Mouse (Mus musculus) embryo, embryonic 9.5 days (tissue): Measurements from ENCODE around the gene Nicn1.
"Not testable (repeated sequence)": the region's sequence is repeated elsewhere in the genome, so short reads cannot be mapped to it uniquely, and the experiment has no call there.

Experiments
- DNase-seq: peaks from one replicate; pipeline ENCODE4 v3.0.0-alpha.2; 2017; ENCODE audit errors: extremely low spot score

Gene Nicn1

DNA sequence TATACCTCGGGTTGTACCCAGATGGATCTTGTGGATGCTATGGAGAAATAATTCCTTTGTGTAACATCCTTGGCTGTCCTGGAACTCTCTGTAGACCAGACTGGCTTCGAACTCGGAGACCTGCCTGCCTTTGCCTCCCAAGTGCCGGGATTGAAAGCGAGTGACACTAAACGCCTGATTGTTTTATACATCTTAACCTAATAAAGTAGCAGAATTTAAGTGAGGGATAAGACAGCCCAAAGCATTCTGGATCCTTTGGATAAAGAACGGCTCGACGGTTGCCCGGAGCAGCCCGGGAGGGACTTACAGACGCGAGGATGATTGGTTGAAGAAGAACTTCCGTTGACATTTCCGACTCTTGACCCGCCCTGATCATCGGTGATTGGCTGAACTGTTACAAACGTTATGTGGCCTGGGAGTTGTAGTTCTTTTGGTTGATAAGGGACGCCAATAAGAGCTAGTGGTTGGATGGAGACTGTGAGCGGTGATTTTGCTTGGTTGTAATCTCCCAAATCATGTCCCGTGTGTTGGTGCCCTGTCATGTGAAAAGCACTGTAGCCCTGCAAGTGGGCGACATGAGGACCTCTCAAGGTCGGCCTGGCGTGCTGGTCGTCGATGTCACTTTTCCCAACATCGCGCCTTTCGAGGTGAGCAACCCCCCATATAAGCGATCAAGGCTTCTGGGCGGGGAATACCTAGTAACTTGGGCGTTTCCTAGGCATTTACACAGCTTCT lies at the start of gene Nicn1:
Gene Nicn1 (plus strand): TSS at position 414 of the 735 bp plus-strand sequence.
- peak; percentile 88 for DNase-seq

DNA sequence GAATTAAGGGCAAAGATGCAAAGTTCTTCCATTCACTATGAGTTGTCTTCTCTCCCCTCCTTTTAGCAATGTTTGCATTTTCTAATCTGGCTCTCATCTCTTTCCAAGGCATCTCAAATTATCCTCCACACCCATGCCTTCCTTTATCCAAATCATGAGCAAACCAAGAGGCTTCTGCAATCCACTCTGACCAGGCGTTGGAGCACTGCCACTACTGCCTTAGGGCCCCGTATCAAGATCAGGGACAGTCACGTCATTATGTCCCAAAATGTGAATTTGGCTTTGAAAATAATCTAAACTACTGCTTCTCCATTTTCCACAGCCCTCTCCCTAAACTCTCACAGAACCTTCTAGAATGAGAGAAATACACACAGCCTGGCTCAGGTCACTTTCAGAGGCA lies 45.7 kb upstream of the Nicn1 start:
- DNase-seq, result no peak

DNA sequence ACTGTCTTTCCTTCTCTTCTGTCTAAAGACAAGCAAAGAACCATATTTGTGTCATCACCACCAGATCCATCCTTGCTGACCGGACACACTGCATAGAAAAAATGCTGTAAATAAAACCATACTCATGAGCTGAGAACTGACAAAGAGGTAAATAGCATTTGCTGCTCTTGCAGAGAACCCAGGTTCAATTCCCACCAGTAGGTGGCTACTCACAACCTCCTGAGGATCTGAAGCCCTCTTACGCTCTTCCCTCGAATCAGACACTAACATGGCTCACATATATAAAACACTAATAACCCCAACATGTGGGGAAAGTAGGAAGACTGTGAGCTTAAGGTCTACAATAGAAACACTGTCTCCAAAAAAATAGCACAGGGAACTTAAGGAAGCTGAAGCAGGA lies 45.2 kb upstream of the Nicn1 start:
- no peak for DNase-seq

DNA sequence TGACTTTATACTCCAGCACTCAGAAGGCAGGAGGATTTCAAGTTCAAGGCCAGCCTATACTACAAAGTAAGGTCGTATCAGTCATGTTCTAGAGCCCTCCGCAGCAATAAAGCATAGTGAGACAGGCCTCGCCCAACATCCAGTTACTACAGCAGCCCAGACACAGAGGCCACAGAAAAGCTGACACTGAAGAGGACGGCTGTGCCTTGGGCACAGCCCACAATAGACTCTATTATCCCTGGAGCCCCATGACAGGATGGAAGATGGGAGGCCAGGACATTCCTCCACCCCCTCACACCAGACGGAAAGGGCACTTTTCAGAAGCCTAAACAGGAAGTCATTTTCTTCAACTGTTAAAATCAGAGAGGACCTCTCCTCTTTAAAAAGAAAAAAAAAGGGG lies 41.3 kb upstream of the Nicn1 start:
- no peak for DNase-seq

DNA sequence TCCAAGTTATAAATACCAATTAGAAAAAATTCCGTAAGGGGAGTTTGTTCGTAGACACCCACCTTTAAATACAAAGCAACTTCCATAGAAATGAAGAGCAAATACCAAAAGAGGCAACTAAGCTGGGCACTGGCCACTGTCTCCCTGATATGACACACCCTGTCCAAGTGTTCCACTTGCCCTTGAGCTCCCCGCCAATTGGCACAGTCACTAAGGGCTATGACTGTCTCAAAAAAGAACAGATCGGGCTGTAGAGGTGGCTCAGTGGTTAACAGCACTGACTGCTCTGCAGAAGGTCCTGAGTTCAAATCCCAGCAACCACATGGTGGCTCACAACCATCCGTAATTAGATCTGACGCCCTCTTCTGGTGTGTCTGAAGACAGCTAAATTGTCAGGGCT lies 38.4 kb upstream of the Nicn1 start:
- DNase-seq, result no peak

DNA sequence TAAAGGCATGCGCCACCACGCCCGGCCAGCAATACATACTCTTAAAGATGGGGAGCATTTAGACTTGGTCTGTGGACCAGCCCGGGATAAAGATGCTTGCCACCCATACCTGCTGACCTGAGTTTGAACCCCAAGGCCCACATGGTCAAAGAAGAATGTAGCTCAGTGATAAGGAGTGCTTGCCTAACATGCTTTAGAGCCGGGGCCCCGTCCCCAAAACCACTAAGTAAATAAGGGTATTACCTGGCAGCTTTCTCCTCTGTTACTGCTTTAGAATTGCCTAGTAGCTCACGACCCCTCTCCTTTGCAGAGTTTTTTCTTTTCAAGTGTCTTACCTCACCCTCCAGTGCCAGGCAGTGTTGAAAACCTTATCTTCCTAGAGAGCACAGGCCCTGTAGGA lies 37.5 kb upstream of the Nicn1 start:
- no peak for DNase-seq

DNA sequence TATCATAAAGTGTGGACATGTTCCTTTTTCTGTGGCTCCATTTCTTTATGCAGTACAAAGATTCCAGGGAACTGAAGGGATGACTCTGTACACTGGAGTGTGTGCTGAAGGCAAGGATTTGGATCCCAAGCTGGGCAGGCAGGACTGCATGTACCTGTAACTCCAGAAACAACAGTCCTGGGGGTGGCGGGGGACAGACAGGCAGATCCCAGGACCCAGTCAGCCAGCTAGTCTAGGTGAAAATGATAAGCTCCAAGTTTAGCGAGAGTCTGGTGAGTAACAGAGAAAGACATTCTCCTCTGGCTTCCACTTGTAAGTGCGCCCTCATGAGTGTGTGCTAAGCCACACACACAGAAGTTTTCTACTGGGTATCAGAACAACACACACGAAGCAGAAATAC lies 29.7 kb upstream of the Nicn1 start:
- DNase-seq, result no peak

DNA sequence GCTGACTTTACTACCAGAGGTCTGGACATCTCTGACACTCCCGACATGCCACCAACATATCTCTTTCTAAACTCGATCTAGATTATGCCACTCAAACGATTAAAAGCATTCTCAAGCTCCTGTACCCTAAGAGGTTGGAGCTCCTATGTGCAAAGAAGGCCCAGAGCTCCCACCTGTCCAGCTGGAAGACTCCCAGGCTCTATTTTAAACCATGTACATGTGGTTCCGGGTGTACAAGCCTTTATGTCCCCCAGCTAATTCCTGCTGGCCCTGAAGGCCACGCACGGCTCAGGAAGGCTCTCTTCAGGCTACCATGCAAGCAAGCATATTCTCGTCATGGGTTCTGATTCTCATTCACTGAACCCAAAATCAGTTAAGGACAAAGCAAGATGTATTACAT lies 28.4 kb upstream of the Nicn1 start:
- no peak for DNase-seq

DNA sequence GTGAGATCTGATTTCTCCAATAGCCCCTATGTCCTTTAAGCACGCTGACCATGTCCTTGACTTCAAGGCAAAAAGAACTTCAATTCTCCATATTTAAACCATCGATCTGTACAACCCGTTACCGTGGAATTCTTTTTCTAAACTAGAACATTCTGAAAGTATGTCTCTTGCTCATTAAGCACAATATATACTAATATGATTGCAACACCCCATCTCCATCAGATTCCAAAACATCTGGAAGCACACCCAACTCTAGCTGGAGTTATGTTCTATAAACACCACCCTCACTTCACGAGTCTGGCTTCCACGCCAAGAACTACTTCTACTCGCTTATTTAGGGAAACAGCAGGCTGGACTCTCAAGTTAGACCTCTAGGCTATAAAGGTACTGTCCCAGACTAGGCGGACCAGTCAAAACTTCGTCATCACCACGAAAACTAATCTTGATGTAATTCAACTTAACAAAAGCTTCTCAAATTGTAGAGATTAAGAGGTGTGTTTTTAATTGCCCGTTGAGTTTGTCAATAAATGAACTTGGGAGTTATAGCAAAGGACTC lies 27.7 kb upstream of the Nicn1 start:
- no peak for DNase-seq

DNA sequence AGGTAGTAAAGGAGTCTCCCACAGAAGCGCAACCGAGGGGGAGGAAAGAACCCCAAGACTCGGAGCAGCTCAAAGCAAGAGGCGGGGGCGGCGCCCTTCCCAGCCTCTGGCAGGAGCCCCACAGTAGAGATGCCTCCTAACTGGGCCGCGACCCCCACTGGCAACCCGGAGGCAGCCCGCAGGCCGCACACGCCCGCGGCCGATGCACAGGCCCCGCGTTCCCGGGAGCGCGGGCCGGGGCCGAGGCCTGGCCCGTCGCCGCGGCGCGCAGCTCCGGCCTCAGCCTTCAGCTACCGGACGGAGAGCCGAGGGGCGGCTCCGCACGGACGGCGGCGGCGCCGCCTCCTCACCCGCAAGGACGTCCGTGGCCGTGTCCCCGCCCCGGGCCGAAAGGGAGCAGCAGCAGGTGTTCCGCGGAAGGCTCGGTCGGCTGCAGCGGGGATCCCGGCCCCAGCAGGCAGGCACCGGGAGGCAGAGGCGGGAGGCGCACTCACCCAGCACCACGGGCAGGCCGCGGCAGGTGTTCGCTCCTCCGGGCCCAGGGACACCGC lies 27.0 kb upstream of the Nicn1 start:
- DNase-seq, result no peak

DNA sequence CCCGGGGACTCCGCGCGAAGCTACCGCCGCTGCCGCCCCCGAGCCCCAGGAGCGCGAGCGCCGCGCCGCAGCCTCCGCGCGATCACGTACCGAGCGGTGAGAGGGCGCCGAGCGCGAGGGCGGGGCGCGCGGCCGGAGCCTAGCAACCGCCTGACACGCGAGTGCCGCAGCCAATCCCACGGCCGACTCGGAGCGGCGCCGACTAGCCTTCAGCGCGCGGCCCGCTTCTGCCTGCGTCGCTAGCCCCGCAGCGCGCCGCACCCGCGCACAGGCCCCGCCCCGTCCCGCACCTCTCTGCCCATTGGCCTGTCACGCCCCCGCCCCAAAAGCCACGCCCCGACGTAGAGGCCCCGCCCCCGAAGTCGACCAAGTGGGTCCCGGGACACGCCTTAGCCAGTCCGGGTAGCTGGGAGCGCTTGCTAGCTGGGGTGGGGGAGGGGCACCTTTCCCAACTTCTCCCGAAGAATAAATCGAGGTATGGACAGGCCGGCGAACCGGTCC lies 26.5 kb upstream of the Nicn1 start, which contains the start of gene Dag1:
Gene Dag1 (minus strand): TSS at position 269 of the 501 bp plus-strand sequence.
- peak; percentile 100 for DNase-seq

DNA sequence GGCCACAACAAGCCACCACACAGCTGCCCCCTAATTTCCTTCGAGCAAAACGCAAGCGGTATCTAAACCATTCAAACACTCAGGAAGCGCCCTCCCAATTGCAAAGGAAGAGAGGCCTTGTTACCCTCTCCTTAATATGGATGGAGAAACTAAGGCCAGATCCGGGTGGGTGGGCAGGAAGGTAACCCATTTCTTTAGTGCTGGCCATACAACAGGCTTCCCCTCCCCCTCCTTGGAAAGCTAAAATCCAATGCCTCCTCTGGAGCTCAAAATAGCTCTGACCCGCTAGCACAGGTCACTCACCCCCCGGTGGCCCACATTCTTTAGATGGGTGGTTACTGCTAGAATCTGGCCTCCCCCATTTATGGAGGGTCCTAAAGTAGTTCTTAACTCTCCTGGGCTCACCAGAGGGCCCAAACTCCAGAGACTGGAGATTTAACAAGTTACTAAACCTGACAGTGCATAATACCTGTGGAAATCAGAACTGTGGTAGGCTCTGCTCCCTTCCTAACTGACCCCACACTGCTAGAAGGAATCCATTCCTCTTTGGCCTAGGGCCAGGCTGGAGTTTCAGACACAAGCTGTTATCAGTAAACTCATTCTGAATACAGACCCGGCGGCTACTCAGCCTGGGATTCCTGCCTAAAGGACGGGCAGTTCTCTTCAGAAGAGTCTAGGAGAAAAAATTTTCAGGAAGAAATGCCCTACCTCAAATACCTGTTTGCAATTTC lies 25.9 kb upstream of the Nicn1 start:
- no peak for DNase-seq

DNA sequence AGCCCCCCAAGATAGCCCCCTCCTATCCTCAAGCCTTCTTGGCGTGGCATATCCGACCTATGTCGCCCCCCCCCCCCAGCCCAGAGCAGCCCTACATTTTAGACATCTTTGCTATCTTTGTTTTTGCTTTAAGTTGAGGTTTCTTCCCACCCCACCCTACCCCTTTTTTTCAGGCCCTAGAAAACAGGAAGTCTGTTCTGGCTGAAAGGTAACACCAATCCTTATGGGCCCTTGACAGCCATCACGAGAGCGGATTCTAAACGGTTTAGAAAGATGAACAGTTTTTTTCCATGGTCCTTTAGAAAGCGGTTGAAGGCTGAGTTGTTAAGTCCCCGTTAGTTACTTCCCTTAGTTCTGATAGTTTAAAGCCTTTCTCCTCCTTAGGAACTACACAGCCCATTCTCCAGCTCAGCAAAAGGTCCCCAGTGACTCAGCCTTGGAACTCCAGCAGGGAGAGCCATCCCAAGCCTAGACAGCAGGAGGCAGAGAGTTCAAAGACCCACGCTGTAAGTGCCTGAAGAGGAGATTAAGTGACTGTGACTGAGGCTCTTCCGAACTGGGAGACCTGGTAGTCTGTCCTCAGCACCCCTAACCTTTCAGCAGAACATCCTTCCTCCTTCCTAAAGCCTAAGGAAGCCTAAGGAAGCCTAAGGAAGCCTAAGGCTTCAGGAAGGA lies 23.8 kb upstream of the Nicn1 start:
- DNase-seq, result no peak

DNA sequence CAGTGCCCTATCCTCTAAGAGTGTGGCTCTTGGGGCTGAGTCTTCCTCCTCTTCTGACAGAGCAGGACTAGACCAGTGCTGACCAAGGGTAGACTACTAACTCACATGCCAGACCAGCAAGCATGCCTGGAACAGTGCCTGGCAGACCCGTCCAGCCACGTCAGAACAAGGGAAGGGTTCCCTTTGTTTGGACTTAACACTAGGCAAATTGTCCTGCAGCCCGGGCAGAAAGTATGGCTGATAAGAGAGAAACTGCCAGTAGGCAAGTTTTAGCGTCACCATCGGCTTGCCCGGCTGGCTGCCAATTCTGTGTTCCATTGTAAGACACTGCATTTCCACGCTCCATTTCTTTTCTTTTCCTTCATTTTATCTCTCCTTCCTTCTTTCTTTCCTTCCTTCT lies 22.5 kb upstream of the Nicn1 start:
- DNase-seq, result no peak

DNA sequence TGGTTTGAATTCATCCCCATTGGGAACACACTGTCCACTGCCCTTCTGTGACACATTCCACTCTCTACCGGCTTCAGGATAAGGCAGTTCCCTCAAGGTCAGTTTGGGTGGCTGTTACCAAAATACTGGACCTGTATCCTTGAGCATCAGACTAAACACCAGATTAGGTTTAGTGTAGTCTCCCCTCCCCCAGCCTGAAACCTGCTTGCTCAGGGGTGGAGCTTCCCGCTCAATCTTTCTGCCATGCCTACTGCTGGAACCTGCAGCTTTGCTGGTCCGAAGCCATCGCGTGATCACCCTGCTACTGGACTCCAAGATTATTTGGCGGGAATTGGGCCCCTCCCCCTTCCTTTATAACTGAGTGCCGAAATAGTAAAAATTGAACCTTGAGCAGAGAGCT lies 21.5 kb upstream of the Nicn1 start:
- not testable (repeated sequence) for DNase-seq

DNA sequence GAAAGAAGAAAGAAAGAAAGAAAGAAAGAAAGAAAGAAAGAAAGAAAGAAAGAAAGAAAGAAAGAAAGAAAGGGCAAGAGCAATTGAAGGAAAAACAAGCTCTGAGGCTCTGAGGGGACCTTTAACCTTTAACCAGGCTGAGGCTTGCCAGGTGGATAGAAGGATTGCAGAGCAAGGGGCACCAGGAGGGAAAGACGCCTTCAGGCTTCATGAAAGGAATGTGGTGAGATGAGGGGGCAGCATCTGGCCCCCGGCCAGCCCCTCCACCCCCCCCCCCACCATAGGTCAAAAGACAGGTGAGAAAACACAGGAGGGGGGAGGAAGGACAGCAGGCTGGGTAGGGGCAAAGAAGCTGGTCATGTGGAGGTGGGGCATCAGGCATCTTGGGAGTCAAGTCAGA lies 18.3 kb upstream of the Nicn1 start:
- DNase-seq, result peak; percentile 32

DNA sequence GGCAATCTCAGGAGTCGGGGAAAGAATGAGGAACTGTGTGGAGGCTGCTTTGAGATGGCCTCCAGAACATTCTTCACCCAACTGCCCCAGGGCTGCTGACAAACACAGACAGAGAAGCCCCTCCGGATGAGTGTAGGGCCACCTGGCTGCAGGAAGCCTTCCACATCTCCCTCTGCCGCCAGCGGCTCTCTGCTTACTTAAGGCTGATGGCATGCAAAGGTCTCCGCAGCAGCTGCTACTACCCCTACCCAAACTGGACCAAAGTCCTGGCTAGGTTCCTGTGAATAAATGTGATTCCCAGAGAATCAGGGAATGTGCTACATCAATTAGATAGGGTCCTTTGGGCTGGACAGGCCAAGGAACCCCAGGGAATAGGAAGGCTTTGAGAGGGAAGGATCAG lies 17.5 kb upstream of the Nicn1 start:
- no peak for DNase-seq

DNA sequence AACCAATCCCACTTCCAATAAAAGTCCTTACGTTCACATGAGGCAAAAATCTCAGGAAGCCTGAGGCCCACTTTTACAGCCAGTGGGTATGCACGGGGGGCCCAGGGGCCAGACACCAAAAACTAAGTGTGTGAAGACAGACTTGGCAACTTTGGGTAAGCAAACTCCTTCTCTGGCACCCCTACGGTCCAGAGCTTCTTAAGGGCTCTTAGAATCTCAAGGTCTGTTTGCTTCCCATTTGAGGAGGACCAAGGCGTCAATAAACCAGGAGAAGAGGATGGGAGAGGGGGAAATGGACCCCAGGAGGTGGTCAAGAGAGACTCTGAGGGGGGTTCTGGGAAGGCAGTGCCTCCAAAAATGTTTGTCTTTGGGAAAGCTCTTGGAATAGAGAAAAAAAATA lies 16.7 kb upstream of the Nicn1 start:
- DNase-seq, result no peak

DNA sequence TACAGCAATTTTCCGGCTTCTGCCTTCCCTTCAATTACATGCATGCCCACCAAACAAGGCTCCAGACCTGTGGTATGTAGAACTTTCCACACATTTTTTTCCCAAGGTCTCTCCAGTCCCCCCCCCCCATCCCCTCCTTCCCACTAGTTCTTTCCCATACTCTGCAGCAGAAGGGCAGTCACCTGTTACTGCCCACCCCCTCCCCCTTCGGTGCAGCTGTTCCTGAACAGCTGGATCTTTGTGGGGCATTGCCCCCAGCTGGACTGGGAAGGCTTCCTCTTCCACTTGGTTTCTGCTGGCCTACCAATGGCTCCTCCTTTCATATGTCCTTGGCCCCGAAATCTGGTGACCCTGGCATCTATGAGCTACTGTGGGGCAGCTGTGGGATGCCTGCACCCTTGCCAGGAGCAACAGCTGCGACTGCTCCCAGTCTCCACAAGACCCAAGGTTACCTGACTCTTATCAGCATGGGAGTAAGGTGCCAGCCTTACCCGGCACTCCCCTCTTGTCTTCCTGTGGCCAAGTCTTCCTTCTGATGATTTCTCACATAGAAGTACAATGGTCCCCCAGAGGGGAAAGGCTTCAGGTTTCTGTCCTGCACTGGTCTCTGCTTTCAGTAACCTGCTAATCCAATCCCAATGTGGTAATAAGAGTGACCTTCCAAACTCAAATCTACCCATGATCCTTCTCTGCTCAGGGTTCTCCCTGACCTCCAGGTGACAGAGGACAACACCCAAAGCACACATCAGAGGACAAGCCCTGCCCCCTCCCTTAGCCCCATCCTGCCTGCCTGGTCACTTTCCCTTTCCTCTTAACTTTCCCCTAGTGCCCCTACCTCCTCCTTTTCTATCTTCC lies 15.5 kb upstream of the Nicn1 start:
- DNase-seq, result no peak

DNA sequence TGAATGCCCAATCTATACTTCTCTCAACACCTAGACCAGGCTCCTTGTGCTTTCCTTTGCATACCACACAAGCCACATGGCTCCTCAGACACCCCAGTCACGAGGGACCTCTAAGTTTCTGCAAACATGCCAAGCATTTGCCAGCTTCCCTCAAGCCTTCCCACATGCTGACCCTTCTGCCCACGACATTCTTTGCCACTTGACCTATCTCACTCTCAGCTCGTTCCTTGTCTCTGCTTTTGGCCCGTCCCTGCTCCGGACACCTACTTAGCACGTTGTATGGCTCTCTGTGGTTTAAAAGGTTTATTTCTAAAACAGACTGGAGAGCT lies 14.9 kb upstream of the Nicn1 start:
- no peak for DNase-seq
